Mouse (Mus musculus): ENCODE measurements around the gene Sohlh2. TPM values are rescaled to one million over a fixed set of nuclear protein-coding genes. Genes with fewer than 3 reads are reported as not detected.

Gene Sohlh2
- 0.09 TPM in 2 replicates for polyA plus RNA-seq (2014; fragmentation: Nextera tagmentation; extraction: Ambion mirVana)

DNA sequence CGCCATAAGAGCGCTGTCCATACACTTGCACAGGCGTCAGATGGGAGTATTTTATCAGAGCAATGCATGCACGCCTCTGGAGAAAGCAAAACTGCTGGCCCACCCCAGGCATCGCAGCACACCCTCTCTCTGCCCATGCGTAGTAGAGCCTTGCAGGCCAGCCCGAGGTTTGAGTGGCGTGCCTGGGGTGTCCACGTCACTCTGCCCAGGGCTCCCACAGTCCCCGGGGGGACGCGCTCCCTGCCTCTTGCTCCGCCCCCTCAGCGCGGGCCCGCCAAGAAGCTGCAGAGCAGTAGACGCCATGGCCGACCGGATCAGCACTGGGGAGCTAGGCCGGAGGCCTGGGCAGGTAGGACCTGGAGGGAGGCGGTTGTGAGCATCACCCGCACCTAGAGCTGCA is at the start of gene Sohlh2:
Sohlh2 (plus strand) TSS at position 263 of the 400 bp plus-strand sequence.
- H3K36me3 ChIP-seq (ENCODE audit: control insufficient read depth, insufficient read depth, low read length), result no peaks in the 10 kb centered on the region
- 93% methylated on average over 22 of the region's 22 CpGs for WGBS
- H3K27ac ChIP-seq (ENCODE audit: low read depth, low read length), result no peak within 1 kb of the TSS
- no peak within 1 kb of the TSS for H3K4me2 ChIP-seq (ENCODE audit: low read depth)
- 0 out of 2 replicates have a peak, but pooled peaks cover 3% of the 10 kb centered on the region for H3K9me3 ChIP-seq (ENCODE audit: control insufficient read depth, low read length)
- ATAC-seq (ENCODE audit: insufficient read depth, low FRiP score, low TSS enrichment) (no peak), DNase-seq (ENCODE audit: low spot score) (no peak)
- no peak within 1 kb of the TSS for H3K9ac ChIP-seq (ENCODE audit: low read length)
- H3K4me3 ChIP-seq (ENCODE audit: low read depth, low read length), result no peak within 1 kb of the TSS
- no peaks in the 10 kb centered on the region for H3K27me3 ChIP-seq (ENCODE audit: control insufficient read depth, insufficient read depth, low read length)
- H3K4me1 ChIP-seq (ENCODE audit: control insufficient read depth, insufficient read depth, low read length), result no peaks in the 10 kb centered on the region

DNA sequence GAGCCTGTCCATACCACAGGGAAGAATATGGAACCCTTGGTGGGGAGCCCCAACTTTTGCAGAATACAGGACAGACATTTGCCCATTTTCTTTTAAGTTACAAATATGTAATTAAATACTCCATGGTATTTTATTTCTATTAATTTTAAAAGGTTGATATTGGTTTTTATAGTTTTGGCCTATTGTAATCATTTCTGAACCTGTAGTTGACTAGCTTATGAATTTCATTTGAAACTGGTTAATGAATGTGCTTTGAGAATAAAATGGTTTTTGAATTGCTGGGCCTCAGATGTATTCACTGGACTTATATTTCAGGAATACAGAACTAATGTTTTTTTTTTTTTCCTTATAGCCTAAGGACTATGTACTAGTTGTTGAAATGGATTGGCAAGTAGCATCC is 44.8 kb upstream of the Sohlh2 start, which contains the start of gene Ccdc169:
Ccdc169 (plus strand) TSS at position 301 of the 400 bp plus-strand sequence.
- no peak within 1 kb of the TSS for H3K9ac ChIP-seq (ENCODE audit: low read length)
- no peak for ATAC-seq (ENCODE audit: insufficient read depth, low FRiP score, low TSS enrichment)
- peaks cover 10% of the 10 kb centered on the region for H3K36me3 ChIP-seq (ENCODE audit: control insufficient read depth, insufficient read depth, low read length)

DNA sequence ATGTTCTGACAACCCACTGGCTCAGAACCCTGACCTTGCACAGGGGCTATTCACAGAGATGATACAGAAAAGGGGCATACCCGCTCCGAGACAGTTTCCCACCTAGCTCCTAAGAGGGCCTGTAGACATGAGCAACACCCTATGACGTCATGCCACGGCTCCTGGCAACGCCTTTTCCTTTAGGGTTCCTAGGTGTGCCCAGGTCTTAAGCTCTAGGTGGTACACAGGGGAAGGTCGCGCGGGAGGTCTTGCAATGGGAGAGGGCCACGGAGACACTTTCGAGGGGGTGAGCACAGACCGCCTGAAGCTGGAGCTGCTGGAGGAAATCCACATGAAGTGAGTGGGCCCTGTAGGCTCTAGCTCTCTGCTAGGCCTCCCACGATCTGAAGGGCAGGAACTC is 42.0 kb upstream of the Sohlh2 start:
- WGBS, result 96% methylated on average over 12 of the region's 12 CpGs
- no peaks in the 10 kb centered on the region for H3K4me1 ChIP-seq (ENCODE audit: control insufficient read depth, insufficient read depth, low read length)
- no peak overlapping the region for H3K9ac ChIP-seq (ENCODE audit: low read length)
- no peak overlapping the region for H3K27ac ChIP-seq (ENCODE audit: low read depth, low read length)
- no peaks in the 10 kb centered on the region for H3K9me3 ChIP-seq (ENCODE audit: control insufficient read depth, low read length)
- ATAC-seq (ENCODE audit: insufficient read depth, low FRiP score, low TSS enrichment) (no peak), DNase-seq (ENCODE audit: low spot score) (no peak)
- H3K4me2 ChIP-seq (ENCODE audit: low read depth), result no peak overlapping the region
- H3K4me3 ChIP-seq (ENCODE audit: low read depth, low read length), result no peak overlapping the region
- H3K36me3 ChIP-seq (ENCODE audit: control insufficient read depth, insufficient read depth, low read length), result peaks cover 6% of the 10 kb centered on the region
- H3K27me3 ChIP-seq (ENCODE audit: control insufficient read depth, insufficient read depth, low read length), result no peaks in the 10 kb centered on the region

More for the DNA sequence above, 44.8 kb upstream of the Sohlh2 start, which contains the start of gene Ccdc169:
- Histone ChIP-seq H3K4me2 (ENCODE audit: low read depth) (no peak within 1 kb of the TSS), H3K4me1 (ENCODE audit: control insufficient read depth, insufficient read depth, low read length) (no peaks in the 10 kb centered on the region), H3K27ac (ENCODE audit: low read depth, low read length) (no peak within 1 kb of the TSS), H3K4me3 (ENCODE audit: low read depth, low read length) (no peak within 1 kb of the TSS), H3K9me3 (ENCODE audit: control insufficient read depth, low read length) (no peaks in the 10 kb centered on the region), H3K27me3 (ENCODE audit: control insufficient read depth, insufficient read depth, low read length) (no peaks in the 10 kb centered on the region)
- DNase-seq (ENCODE audit: low spot score), result no peak

DNA sequence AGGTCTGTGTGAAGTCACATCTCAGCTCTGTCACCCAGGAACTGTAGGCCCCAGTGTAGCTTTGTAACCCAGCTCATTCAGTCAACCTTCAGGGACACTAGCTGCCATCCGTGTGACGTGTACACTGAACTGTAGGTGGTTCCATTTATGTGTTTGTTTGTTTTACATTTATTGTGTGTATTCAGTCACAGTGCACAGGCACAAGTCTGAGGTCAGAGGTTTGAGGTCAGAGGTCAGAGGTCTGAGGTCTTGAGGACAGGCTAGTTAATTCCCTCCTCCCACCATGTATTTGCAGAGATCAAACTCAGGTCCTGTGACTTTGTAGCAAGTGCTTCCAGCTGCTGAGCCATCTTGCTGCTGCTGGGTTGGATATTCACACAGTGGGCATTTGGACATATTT is 40.4 kb upstream of the Sohlh2 start:
- ATAC-seq (ENCODE audit: insufficient read depth, low FRiP score, low TSS enrichment) (no peak), DNase-seq (ENCODE audit: low spot score) (no peak)
- Histone ChIP-seq H3K4me2 (ENCODE audit: low read depth) (no peak overlapping the region), H3K27ac (ENCODE audit: low read depth, low read length) (no peak overlapping the region), H3K9ac (ENCODE audit: low read length) (no peak overlapping the region), H3K27me3 (ENCODE audit: control insufficient read depth, insufficient read depth, low read length) (no peaks in the 10 kb centered on the region), H3K36me3 (ENCODE audit: control insufficient read depth, insufficient read depth, low read length) (peaks cover 2% of the 10 kb centered on the region), H3K9me3 (ENCODE audit: control insufficient read depth, low read length) (no peaks in the 10 kb centered on the region), H3K4me1 (ENCODE audit: control insufficient read depth, insufficient read depth, low read length) (no peaks in the 10 kb centered on the region), H3K4me3 (ENCODE audit: low read depth, low read length) (no peak overlapping the region)
- WGBS, result 56% methylated on average over 2 of the region's 2 CpGs

GRCm38 (mm10) chr3:55144916-55145315 is 36.9 kb upstream of the Sohlh2 start:
- ATAC-seq (ENCODE audit: insufficient read depth, low FRiP score, low TSS enrichment), result no peak
- Histone ChIP-seq H3K27ac (ENCODE audit: low read depth, low read length) (no peak overlapping the region), H3K4me2 (ENCODE audit: low read depth) (no peak overlapping the region), H3K27me3 (ENCODE audit: control insufficient read depth, insufficient read depth, low read length) (no peaks in the 10 kb centered on the region), H3K9me3 (ENCODE audit: control insufficient read depth, low read length) (no peaks in the 10 kb centered on the region), H3K4me3 (ENCODE audit: low read depth, low read length) (no peak overlapping the region), H3K36me3 (ENCODE audit: control insufficient read depth, insufficient read depth, low read length) (no peaks in the 10 kb centered on the region), H3K9ac (ENCODE audit: low read length) (no peak overlapping the region), H3K4me1 (ENCODE audit: control insufficient read depth, insufficient read depth, low read length) (no peaks in the 10 kb centered on the region)
- no peak for DNase-seq (ENCODE audit: low spot score)
- 77% methylated on average over 4 of the region's 4 CpGs for WGBS

GRCm38 (mm10) chr3:55146441-55146840 is 35.4 kb upstream of the Sohlh2 start:
- Histone ChIP-seq H3K9ac (ENCODE audit: low read length) (no peak overlapping the region), H3K27ac (ENCODE audit: low read depth, low read length) (no peak overlapping the region), H3K4me1 (ENCODE audit: control insufficient read depth, insufficient read depth, low read length) (no peaks in the 10 kb centered on the region), H3K36me3 (ENCODE audit: control insufficient read depth, insufficient read depth, low read length) (no peaks in the 10 kb centered on the region), H3K27me3 (ENCODE audit: control insufficient read depth, insufficient read depth, low read length) (no peaks in the 10 kb centered on the region), H3K4me2 (ENCODE audit: low read depth) (no peak overlapping the region), H3K4me3 (ENCODE audit: low read depth, low read length) (no peak overlapping the region), H3K9me3 (ENCODE audit: control insufficient read depth, low read length) (no peaks in the 10 kb centered on the region)
- 77% methylated on average over 6 of the region's 6 CpGs for WGBS
- no peak for ATAC-seq (ENCODE audit: insufficient read depth, low FRiP score, low TSS enrichment)
- no peak for DNase-seq (ENCODE audit: low spot score)

- ATAC-seq (ENCODE audit: insufficient read depth, low FRiP score, low TSS enrichment) (no peak), DNase-seq (ENCODE audit: low spot score) (no peak)
- H3K9ac ChIP-seq (ENCODE audit: low read length), result no peak overlapping the region
- no peaks in the 10 kb centered on the region for H3K9me3 ChIP-seq (ENCODE audit: control insufficient read depth, low read length)
- H3K4me3 ChIP-seq (ENCODE audit: low read depth, low read length), result no peak overlapping the region
- no peaks in the 10 kb centered on the region for H3K36me3 ChIP-seq (ENCODE audit: control insufficient read depth, insufficient read depth, low read length)
- H3K27ac ChIP-seq (ENCODE audit: low read depth, low read length), result no peak overlapping the region
- 91% methylated on average over 2 of the region's 2 CpGs for WGBS
- no peak overlapping the region for H3K4me2 ChIP-seq (ENCODE audit: low read depth)
- H3K4me1 ChIP-seq (ENCODE audit: control insufficient read depth, insufficient read depth, low read length), result no peaks in the 10 kb centered on the region
- no peaks in the 10 kb centered on the region for H3K27me3 ChIP-seq (ENCODE audit: control insufficient read depth, insufficient read depth, low read length)
These were observed 34.7 kb upstream of the Sohlh2 start for GRCm38 (mm10) chr3:55147156-55147555.

GRCm38 (mm10) chr3:55148091-55148490 is 33.7 kb upstream of the Sohlh2 start:
- no peak overlapping the region for H3K9ac ChIP-seq (ENCODE audit: low read length)
- ATAC-seq (ENCODE audit: insufficient read depth, low FRiP score, low TSS enrichment), result no peak
- 18% methylated on average over 3 of the region's 3 CpGs for WGBS
- H3K9me3 ChIP-seq (ENCODE audit: control insufficient read depth, low read length), result no peaks in the 10 kb centered on the region
- H3K4me1 ChIP-seq (ENCODE audit: control insufficient read depth, insufficient read depth, low read length), result no peaks in the 10 kb centered on the region
- no peaks in the 10 kb centered on the region for H3K27me3 ChIP-seq (ENCODE audit: control insufficient read depth, insufficient read depth, low read length)
- no peak for DNase-seq (ENCODE audit: low spot score)
- H3K4me2 ChIP-seq (ENCODE audit: low read depth), result no peak overlapping the region
- H3K27ac ChIP-seq (ENCODE audit: low read depth, low read length), result 0 out of 2 replicates have a peak overlapping the region, but pooled peaks have one; percentile 27
- H3K4me3 ChIP-seq (ENCODE audit: low read depth, low read length), result no peak overlapping the region
- no peaks in the 10 kb centered on the region for H3K36me3 ChIP-seq (ENCODE audit: control insufficient read depth, insufficient read depth, low read length)

DNA sequence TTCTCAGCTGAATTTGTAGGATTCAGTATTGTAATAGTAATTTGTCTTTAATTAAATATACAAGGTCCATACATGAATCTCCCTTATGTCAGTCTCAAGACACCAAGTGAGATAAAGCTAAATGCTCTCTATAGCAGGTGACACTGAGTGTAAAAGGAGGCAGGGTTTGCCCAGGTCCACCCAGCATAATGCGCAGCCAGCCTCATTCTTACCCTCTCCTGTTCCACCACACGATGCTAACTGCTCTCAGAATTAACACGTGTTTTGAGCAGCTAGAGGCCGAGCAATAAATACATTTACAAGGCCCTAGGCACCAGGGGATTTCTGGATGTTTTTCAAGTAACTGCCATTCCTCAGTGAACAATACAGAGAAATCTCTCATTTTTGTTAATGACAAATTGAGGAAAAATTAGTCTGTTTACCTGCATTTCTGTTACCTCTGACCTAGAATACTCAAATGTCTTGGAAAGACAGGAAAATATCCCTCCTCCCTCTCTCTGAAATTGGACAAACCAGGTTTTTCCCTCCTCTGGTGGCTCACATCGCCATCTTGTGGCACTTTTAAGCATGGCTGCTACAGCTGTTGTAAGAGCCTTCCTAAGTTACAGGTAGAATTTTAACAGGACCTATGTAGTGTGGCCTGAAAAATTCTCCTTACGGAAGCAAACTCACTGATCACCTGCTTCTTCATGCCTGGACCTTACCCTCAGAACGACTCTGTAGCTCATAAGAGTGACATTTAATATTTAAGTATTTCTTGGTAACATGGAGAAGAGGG is 30.0 kb upstream of the Sohlh2 start:
- H3K27me3 ChIP-seq (ENCODE audit: control insufficient read depth, insufficient read depth, low read length), result no peaks in the 10 kb centered on the region
- ATAC-seq (ENCODE audit: insufficient read depth, low FRiP score, low TSS enrichment) (peak; percentile 23; the same call in 1 of the 2 replicates), DNase-seq (ENCODE audit: low spot score) (peak; percentile 72)
- no peak overlapping the region for H3K4me3 ChIP-seq (ENCODE audit: low read depth, low read length)
- no peaks in the 10 kb centered on the region for H3K9me3 ChIP-seq (ENCODE audit: control insufficient read depth, low read length)
- whole genome bisulfite sequencing, result 39% methylated on average over 7 of the region's 7 CpGs
- no peak overlapping the region for H3K9ac ChIP-seq (ENCODE audit: low read length)
- no peaks in the 10 kb centered on the region for H3K4me1 ChIP-seq (ENCODE audit: control insufficient read depth, insufficient read depth, low read length)
- no peak overlapping the region for H3K27ac ChIP-seq (ENCODE audit: low read depth, low read length)
- H3K4me2 ChIP-seq (ENCODE audit: low read depth), result no peak overlapping the region
- no peaks in the 10 kb centered on the region for H3K36me3 ChIP-seq (ENCODE audit: control insufficient read depth, insufficient read depth, low read length)
